Mouse (Mus musculus): ENCODE results near the gene Slc2a4. TPM values are rescaled to one million over a fixed set of nuclear protein-coding genes. Genes with fewer than 3 reads are reported as not detected.

Gene Slc2a4
- polyA plus RNA-seq, 1 experiment from 2014 or later, result 2.7 TPM

DNA sequence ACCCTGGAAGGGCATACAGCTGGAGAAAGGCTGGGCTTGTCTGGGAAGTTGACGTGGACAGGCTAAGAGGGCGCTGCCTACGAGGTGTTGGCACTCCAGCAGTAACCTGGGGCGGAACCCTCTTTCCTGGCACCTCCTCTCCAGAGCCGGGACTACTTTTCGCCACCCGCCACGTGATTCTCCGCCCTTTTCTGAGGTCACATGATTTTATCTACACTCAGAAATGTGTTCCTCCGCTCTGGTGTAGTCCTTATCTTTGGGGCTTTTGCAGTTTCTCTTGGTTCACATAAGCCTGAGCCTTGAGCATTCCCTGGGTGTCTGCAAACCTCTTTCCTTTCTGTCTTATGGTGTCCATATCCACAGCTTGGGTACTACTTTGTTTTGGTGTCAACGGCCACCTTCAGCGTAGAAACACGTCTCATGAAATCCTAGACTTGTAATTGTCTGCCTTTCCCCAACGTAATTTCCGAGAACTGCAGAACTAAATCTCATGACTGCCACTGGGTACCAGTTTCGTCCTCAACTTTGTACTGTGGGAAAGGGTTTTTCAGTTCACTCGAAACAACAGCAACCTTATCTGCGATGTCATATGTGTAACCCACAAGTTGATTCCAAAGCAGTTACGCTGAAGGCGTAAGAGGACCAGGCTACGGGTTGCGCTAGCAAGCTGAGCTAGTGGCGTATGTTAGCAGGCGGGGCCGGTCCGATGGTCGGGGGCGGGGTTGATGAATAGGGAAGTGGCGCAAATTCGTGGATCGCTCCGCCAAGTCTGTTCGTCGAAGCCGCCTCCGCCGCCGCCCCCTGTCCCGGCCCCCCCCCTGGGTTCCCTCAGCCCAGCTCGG lies 43.1 kb upstream of the Slc2a4 start, which contains the start of gene Gabarap:
Gene Gabarap, plus strand, starts transcription at position 294 of the 842 bp plus-strand sequence.
- no peaks in the 10 kb centered on the region for H3K9me3 ChIP-seq (ENCODE audit: control insufficient read depth, low read length)
- H3K4me1 ChIP-seq (ENCODE audit: control insufficient read depth, insufficient read depth, low read length), result peaks cover 12% of the 10 kb centered on the region; the same call in 1 of the 2 replicates
- ATAC-seq (ENCODE audit: low read depth), result peak; percentile 74
- H3K27ac ChIP-seq (ENCODE audit: low read depth, low read length), result peak within 1 kb of the TSS; percentile 90
- no peaks in the 10 kb centered on the region for H3K27me3 ChIP-seq (ENCODE audit: control insufficient read depth, insufficient read depth, low read length)
- WGBS, result under 1% methylated on average over 40 of the region's 40 CpGs
- peaks cover 43% of the 10 kb centered on the region for H3K36me3 ChIP-seq (ENCODE audit: control insufficient read depth, insufficient read depth, low read length)
- H3K9ac ChIP-seq (replicated peaks; ENCODE audit: low read depth, low read length), result peak within 1 kb of the TSS; percentile 76
- H3K4me2 ChIP-seq (ENCODE audit: low read depth, low read length), result peak within 1 kb of the TSS; percentile 78
- H3K4me3 ChIP-seq (ENCODE audit: low read depth, low read length), result peak within 1 kb of the TSS; percentile 55

DNA sequence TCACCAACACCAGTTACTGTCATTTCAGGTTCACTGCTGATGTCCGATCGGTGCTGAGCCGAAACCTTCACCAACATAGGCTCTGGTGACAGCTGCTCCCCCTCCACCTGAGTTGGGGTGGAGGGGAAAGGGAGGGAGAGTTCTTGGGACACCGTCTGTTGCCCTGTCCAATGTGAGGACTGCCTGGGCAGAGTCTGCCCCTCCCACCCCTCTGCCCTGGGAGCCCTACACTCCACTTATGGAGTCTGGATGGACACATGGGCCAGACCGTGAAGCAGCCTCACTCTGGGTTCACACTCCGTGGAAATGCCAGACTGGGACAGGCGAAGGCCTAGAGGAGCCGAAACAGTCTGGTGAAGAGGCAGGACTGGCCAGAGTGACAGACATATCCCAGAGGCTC lies 42.0 kb upstream of the Slc2a4 start:
- peaks cover 12% of the 10 kb centered on the region; the same call in 1 of the 2 replicates for H3K4me1 ChIP-seq (ENCODE audit: control insufficient read depth, insufficient read depth, low read length)
- H3K27me3 ChIP-seq (ENCODE audit: control insufficient read depth, insufficient read depth, low read length), result no peaks in the 10 kb centered on the region
- H3K9ac ChIP-seq (replicated peaks; ENCODE audit: low read depth, low read length), result no peak overlapping the region
- peaks cover 48% of the 10 kb centered on the region for H3K36me3 ChIP-seq (ENCODE audit: control insufficient read depth, insufficient read depth, low read length)
- no peaks in the 10 kb centered on the region for H3K9me3 ChIP-seq (ENCODE audit: control insufficient read depth, low read length)
- H3K4me2 ChIP-seq (ENCODE audit: low read depth, low read length), result no peak overlapping the region
- WGBS, result 90% methylated on average over 8 of the region's 8 CpGs
- H3K27ac ChIP-seq (ENCODE audit: low read depth, low read length), result no peak overlapping the region
- H3K4me3 ChIP-seq (ENCODE audit: low read depth, low read length), result no peak overlapping the region; the same call in 1 of the 2 replicates
- ATAC-seq (ENCODE audit: low read depth), result no peak

- H3K36me3 ChIP-seq (ENCODE audit: control insufficient read depth, insufficient read depth, low read length), result peaks cover 38% of the 10 kb centered on the region
These were observed 36.4 kb upstream of the Slc2a4 start for GRCm38 (mm10) chr11:69984431-69984830.

DNA sequence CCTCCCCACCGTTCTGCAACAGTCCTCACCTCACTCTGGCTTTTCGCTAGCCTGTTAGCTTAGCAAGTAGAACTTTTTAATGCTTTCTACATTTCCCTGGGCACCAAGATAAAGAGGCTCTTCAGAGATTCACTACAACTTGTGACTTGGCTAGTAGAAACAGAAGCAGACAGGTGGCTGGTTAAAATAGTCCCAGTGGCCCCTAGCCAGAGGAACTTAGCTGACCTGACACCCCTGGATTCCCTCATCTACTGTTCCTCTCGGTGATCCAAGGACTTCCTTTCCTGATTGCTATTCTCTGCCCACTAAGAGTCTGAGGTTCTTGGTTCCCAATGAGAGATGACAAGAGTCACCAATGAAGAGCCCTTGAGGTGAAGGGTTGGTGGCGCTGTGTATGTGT lies 35.4 kb upstream of the Slc2a4 start:
- ATAC-seq (ENCODE audit: low read depth), result no peak
- Histone ChIP-seq H3K9me3 (ENCODE audit: control insufficient read depth, low read length) (no peaks in the 10 kb centered on the region), H3K36me3 (ENCODE audit: control insufficient read depth, insufficient read depth, low read length) (peaks cover 31% of the 10 kb centered on the region), H3K4me2 (ENCODE audit: low read depth, low read length) (peak overlapping the region; percentile 64), H3K4me3 (ENCODE audit: low read depth, low read length) (no peak overlapping the region), H3K4me1 (ENCODE audit: control insufficient read depth, insufficient read depth, low read length) (peaks cover 23% of the 10 kb centered on the region), H3K9ac (replicated peaks; ENCODE audit: low read depth, low read length) (no peak overlapping the region), H3K27me3 (ENCODE audit: control insufficient read depth, insufficient read depth, low read length) (no peaks in the 10 kb centered on the region), H3K27ac (ENCODE audit: low read depth, low read length) (no peak overlapping the region)
- WGBS, result 91% methylated on average over 4 of the region's 4 CpGs

More at GRCm38 (mm10) chr11:69984431-69984830, 36.4 kb upstream of the Slc2a4 start:
- Histone ChIP-seq H3K9me3 (ENCODE audit: control insufficient read depth, low read length) (no peaks in the 10 kb centered on the region), H3K4me2 (ENCODE audit: low read depth, low read length) (no peak overlapping the region), H3K9ac (replicated peaks; ENCODE audit: low read depth, low read length) (no peak overlapping the region), H3K27me3 (ENCODE audit: control insufficient read depth, insufficient read depth, low read length) (no peaks in the 10 kb centered on the region), H3K4me1 (ENCODE audit: control insufficient read depth, insufficient read depth, low read length) (peaks cover 21% of the 10 kb centered on the region), H3K4me3 (ENCODE audit: low read depth, low read length) (no peak overlapping the region), H3K27ac (ENCODE audit: low read depth, low read length) (no peak overlapping the region)
- 92% methylated on average over 8 of the region's 8 CpGs for WGBS
- ATAC-seq (ENCODE audit: low read depth), result no peak

GRCm38 (mm10) chr11:69982877-69983276 lies 34.9 kb upstream of the Slc2a4 start:
- WGBS, result 42% methylated on average over 5 of the region's 5 CpGs
- ATAC-seq (ENCODE audit: low read depth), result no peak
- H3K4me1 ChIP-seq (ENCODE audit: control insufficient read depth, insufficient read depth, low read length), result peaks cover 23% of the 10 kb centered on the region
- H3K27me3 ChIP-seq (ENCODE audit: control insufficient read depth, insufficient read depth, low read length), result no peaks in the 10 kb centered on the region
- no peak overlapping the region for H3K27ac ChIP-seq (ENCODE audit: low read depth, low read length)
- peaks cover 26% of the 10 kb centered on the region for H3K36me3 ChIP-seq (ENCODE audit: control insufficient read depth, insufficient read depth, low read length)
- no peaks in the 10 kb centered on the region for H3K9me3 ChIP-seq (ENCODE audit: control insufficient read depth, low read length)
- H3K9ac ChIP-seq (replicated peaks; ENCODE audit: low read depth, low read length), result 0 out of 2 replicates have a peak overlapping the region, but pooled peaks have one; percentile 12
- peak overlapping the region; percentile 9; the same call in 1 of the 2 replicates for H3K4me3 ChIP-seq (ENCODE audit: low read depth, low read length)
- peak overlapping the region; percentile 64 for H3K4me2 ChIP-seq (ENCODE audit: low read depth, low read length)

- no peaks in the 10 kb centered on the region for H3K9me3 ChIP-seq (ENCODE audit: control insufficient read depth, low read length)
- WGBS, result 65% methylated on average over 8 of the region's 8 CpGs
- no peak for ATAC-seq (ENCODE audit: low read depth)
- H3K9ac ChIP-seq (replicated peaks; ENCODE audit: low read depth, low read length), result peak within 1 kb of the TSS; percentile 97
- peak within 1 kb of the TSS; percentile 64 for H3K4me2 ChIP-seq (ENCODE audit: low read depth, low read length)
- peaks cover 22% of the 10 kb centered on the region for H3K36me3 ChIP-seq (ENCODE audit: control insufficient read depth, insufficient read depth, low read length)
- H3K4me1 ChIP-seq (ENCODE audit: control insufficient read depth, insufficient read depth, low read length), result peaks cover 23% of the 10 kb centered on the region
- peak within 1 kb of the TSS; percentile 100 for H3K4me3 ChIP-seq (ENCODE audit: low read depth, low read length)
- H3K27ac ChIP-seq (ENCODE audit: low read depth, low read length), result peak within 1 kb of the TSS; percentile 96
- H3K27me3 ChIP-seq (ENCODE audit: control insufficient read depth, insufficient read depth, low read length), result no peaks in the 10 kb centered on the region
These were observed 34.2 kb upstream of the Slc2a4 start, which contains the start of gene Elp5 for GRCm38 (mm10) chr11:69982225-69982624. Gene Elp5, minus strand, starts transcription at chr11:69982517.

DNA sequence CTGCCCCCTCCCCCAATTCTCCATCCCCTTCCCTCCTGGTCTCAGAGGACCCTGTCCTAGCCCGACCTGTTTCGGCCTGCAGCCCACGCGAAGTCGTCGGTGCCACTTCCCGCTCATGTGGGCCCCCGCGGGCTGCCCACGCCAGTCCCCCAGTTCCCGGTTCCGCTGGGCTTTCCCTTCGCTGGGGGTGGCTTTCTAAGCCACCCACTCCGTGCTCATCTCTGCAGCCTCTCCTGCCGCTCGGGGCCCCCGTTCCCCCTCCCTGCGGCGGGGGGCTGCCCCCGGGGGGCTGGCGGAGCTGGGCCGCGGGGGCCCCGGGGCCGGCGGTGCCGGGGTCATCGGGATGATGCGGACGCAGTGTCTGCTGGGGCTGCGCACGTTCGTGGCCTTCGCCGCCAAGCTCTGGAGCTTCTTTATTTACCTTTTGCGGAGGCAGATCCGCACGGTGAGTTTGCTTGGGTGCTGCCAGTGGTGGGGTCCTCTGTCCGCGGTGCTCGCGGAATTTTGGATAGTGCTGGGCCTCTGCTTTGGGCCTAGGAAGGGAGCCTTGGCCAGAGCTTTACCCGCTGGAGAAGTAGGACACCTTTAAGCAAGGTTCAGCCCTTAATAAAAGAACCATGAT lies 33.3 kb upstream of the Slc2a4 start, which contains the start of gene Ctdnep1:
Gene Ctdnep1, plus strand, starts transcription at position 16 of the 622 bp plus-strand sequence.
- H3K9me3 ChIP-seq (ENCODE audit: control insufficient read depth, low read length), result no peaks in the 10 kb centered on the region
- peaks cover 22% of the 10 kb centered on the region for H3K36me3 ChIP-seq (ENCODE audit: control insufficient read depth, insufficient read depth, low read length)
- peak within 1 kb of the TSS; percentile 97 for H3K9ac ChIP-seq (replicated peaks; ENCODE audit: low read depth, low read length)
- H3K4me3 ChIP-seq (ENCODE audit: low read depth, low read length), result peak within 1 kb of the TSS; percentile 100
- H3K27me3 ChIP-seq (ENCODE audit: control insufficient read depth, insufficient read depth, low read length), result no peaks in the 10 kb centered on the region
- peak within 1 kb of the TSS; percentile 96 for H3K27ac ChIP-seq (ENCODE audit: low read depth, low read length)
- H3K4me1 ChIP-seq (ENCODE audit: control insufficient read depth, insufficient read depth, low read length), result peaks cover 23% of the 10 kb centered on the region
- H3K4me2 ChIP-seq (ENCODE audit: low read depth, low read length), result peak within 1 kb of the TSS; percentile 91
- under 1% methylated on average over 37 of the region's 43 CpGs for WGBS
- ATAC-seq (ENCODE audit: low read depth), result peak; percentile 52

DNA sequence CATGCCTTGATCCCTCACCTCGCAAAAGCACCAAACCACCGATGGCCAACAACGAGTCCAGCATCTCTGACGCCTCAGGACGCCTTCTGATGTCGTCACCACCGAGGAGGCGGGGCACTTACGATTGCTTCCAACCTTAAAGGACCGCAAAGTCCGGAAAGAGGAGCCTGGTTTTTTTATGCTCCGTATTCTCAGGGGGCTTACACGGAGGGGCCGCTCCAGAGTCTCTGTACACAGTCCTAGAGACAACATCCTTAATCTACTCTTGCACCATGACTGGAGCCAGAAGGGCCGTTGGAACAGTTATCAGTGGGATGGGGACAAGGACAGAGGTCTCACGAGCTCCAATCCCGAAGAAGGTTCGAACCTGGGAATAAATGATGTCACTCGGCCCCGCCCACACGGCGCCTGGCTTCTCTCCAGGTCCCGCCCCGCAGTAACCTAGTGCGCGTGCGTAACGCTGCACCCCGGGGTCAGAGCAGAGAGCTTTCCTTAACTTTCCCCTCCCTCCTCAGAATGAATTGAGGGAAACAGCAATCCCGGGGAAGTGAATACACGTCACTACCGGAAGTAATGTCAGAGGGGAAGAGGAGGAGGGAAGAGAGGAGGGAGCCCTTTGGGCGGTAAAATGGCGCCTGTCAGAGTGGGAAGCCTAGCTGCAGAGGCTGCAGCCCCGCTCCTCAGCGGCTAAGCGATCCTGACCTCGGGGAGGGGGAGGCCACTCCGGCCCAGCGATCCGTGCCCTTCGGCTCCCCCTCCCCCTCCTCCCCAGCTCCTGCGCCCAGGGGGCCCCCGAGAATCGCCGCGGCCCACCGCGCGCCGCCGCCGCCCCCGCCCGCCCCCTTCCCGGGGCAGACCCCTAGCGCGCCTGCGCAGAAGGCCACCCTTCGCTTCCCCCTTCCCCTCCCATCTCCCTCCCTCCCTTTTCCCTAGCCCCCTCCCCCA lies 32.5 kb upstream of the Slc2a4 start:
- H3K4me2 ChIP-seq (ENCODE audit: low read depth, low read length), result peak overlapping the region; percentile 91
- no peaks in the 10 kb centered on the region for H3K27me3 ChIP-seq (ENCODE audit: control insufficient read depth, insufficient read depth, low read length)
- peaks cover 23% of the 10 kb centered on the region for H3K4me1 ChIP-seq (ENCODE audit: control insufficient read depth, insufficient read depth, low read length)
- H3K4me3 ChIP-seq (ENCODE audit: low read depth, low read length), result peak overlapping the region; percentile 100
- H3K9ac ChIP-seq (replicated peaks; ENCODE audit: low read depth, low read length), result peak overlapping the region; percentile 97
- H3K27ac ChIP-seq (ENCODE audit: low read depth, low read length), result peak overlapping the region; percentile 96
- no peaks in the 10 kb centered on the region for H3K9me3 ChIP-seq (ENCODE audit: control insufficient read depth, low read length)
- peak; percentile 90 for ATAC-seq (ENCODE audit: low read depth)
- under 1% methylated on average over 34 of the region's 60 CpGs for WGBS
- peaks cover 21% of the 10 kb centered on the region for H3K36me3 ChIP-seq (ENCODE audit: control insufficient read depth, insufficient read depth, low read length)

Measured in neural tube, embryonic 14.5 days (tissue).